Mouse (Mus musculus): ENCODE results near the gene A930004D18Rik. TPM values are rescaled to one million over a fixed set of nuclear protein-coding genes. Genes with fewer than 3 reads are reported as not detected.
A peak's percentile ranks its signal among the peaks of the same experiment; 100 is the strongest.

Gene A930004D18Rik
- 8.8 and 10.8 TPM in 2 replicates for polyA plus RNA-seq (2012; rRNA removed)
- polyA plus RNA-seq (2014; fragmentation: Nextera tagmentation; extraction: Ambion mirVana) = 13.0 and 14.2 TPM in 2 replicates

DNA sequence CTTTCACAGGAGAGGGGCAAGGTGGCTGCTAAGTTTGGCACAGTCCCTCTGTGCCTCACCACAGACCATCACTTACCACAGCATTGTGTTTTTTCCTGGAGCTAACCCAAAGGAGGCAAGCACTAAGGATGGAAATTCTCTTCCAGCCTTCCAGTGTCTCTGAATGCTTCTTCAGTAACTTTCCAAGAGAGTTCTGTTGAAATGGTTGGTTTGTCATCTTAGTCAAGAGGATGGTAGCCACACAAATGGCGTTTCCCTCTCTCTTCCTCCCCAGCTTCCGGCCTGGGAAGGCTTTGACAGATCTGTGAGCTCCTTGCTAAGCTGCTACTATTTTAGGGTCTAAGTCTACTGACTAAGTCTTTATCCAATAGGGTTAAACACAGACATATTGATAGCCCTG, at the start of gene A930004D18Rik:
Gene A930004D18Rik (minus strand): TSS at position 247 of the 400 bp plus-strand sequence.
- DNase-seq (ENCODE audit: low spot score) = no peak
- Histone ChIP-seq H3K36me3 (ENCODE audit: control insufficient read depth, insufficient read depth, low read length) (no peaks in the 10 kb centered on the region), H3K27me3 (ENCODE audit: control insufficient read depth, insufficient read depth, low read length) (no peaks in the 10 kb centered on the region), H3K27ac (replicated peaks; ENCODE audit: low read depth, low read length) (no peak within 1 kb of the TSS), H3K9ac (ENCODE audit: low read depth, low read length, severe bottlenecking) (no peak within 1 kb of the TSS), H3K4me3 (replicated peaks; ENCODE audit: low read length) (no peak within 1 kb of the TSS), H3K4me1 (ENCODE audit: control insufficient read depth, insufficient read depth, low read length) (peaks cover 34% of the 10 kb centered on the region), H3K4me2 (replicated peaks; ENCODE audit: low read depth, low read length, severe bottlenecking) (no peak within 1 kb of the TSS), H3K9me3 (ENCODE audit: control insufficient read depth, low read length) (no peaks in the 10 kb centered on the region)
- WGBS = 80% methylated on average over 2 of the region's 2 CpGs
- no peak for TF ChIP-seq POLR2A (IDR thresholded peaks at IDR 0.05; ENCODE audit: borderline replicate concordance, extremely low read depth, insufficient read depth, insufficient read length)
- no peak for ATAC-seq (ENCODE audit: low FRiP score, low read depth)

GRCm38 (mm10) chr2:18080182-18080860, 42.8 kb upstream of the A930004D18Rik start:
- ATAC-seq (ENCODE audit: low FRiP score, low read depth) = no peak
- Histone ChIP-seq H3K4me1 (ENCODE audit: control insufficient read depth, insufficient read depth, low read length) (no peaks in the 10 kb centered on the region), H3K36me3 (ENCODE audit: control insufficient read depth, insufficient read depth, low read length) (peaks cover 67% of the 10 kb centered on the region), H3K9me3 (ENCODE audit: control insufficient read depth, low read length) (no peaks in the 10 kb centered on the region), H3K27ac (replicated peaks; ENCODE audit: low read depth, low read length) (no peak overlapping the region), H3K4me3 (replicated peaks; ENCODE audit: low read length) (no peak overlapping the region), H3K27me3 (ENCODE audit: control insufficient read depth, insufficient read depth, low read length) (no peaks in the 10 kb centered on the region), H3K4me2 (replicated peaks; ENCODE audit: low read depth, low read length, severe bottlenecking) (no peak overlapping the region), H3K9ac (ENCODE audit: low read depth, low read length, severe bottlenecking) (no peak overlapping the region)
- no peak for DNase-seq (ENCODE audit: low spot score)
- no peak for TF ChIP-seq POLR2A (IDR thresholded peaks at IDR 0.05; ENCODE audit: borderline replicate concordance, extremely low read depth, insufficient read depth, insufficient read length)
- WGBS = 75% methylated on average over 2 of the region's 2 CpGs

GRCm38 (mm10) chr2:18071947-18072346, 34.4 kb upstream of the A930004D18Rik start:
- Histone ChIP-seq H3K4me1 (ENCODE audit: control insufficient read depth, insufficient read depth, low read length) (no peaks in the 10 kb centered on the region), H3K9ac (ENCODE audit: low read depth, low read length, severe bottlenecking) (no peak overlapping the region), H3K9me3 (ENCODE audit: control insufficient read depth, low read length) (no peaks in the 10 kb centered on the region), H3K4me3 (replicated peaks; ENCODE audit: low read length) (no peak overlapping the region), H3K4me2 (replicated peaks; ENCODE audit: low read depth, low read length, severe bottlenecking) (no peak overlapping the region), H3K27me3 (ENCODE audit: control insufficient read depth, insufficient read depth, low read length) (no peaks in the 10 kb centered on the region), H3K27ac (replicated peaks; ENCODE audit: low read depth, low read length) (no peak overlapping the region), H3K36me3 (ENCODE audit: control insufficient read depth, insufficient read depth, low read length) (peaks cover 61% of the 10 kb centered on the region)
- WGBS = 90% methylated on average over 2 of the region's 2 CpGs
- TF ChIP-seq POLR2A (IDR thresholded peaks at IDR 0.05; ENCODE audit: borderline replicate concordance, extremely low read depth, insufficient read depth, insufficient read length) = no peak
- ATAC-seq (ENCODE audit: low FRiP score, low read depth) = no peak
- no peak for DNase-seq (ENCODE audit: low spot score)

DNA sequence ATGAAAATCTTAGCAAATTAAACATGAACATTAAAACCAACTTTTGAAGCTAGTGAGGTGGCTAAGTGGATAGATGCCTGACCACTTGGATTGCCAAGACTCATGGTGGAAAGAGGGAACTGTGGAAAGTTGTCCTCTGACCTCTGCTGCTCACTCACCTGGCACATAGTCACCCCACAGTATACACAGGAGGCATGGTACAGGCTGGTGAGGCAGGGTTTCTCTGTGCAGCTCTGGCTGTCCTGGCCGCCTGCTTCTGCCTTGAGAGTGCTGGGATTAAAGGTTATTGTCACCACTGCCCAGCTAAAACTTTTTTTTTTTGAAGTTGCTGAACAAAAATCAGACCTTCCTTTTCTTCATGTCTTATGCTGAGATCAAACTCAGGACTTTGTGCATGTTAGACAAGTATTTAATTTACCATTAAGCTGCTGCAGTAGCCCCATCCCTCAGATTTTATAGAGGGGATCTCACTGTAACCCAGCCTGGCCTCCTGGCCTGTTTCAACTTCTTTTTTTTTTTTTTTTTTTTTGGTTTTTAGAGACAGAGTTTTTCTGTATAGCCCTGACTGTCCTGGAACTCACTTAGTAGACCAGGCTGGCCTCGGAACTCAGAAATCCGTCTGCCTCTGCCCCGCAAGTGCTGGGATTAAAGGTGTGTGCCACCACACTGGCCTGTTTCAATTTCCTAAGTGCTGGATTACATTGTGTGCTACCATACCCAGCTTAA, 30.7 kb upstream of the A930004D18Rik start:
- 90% methylated on average over 4 of the region's 4 CpGs for WGBS
- Histone ChIP-seq H3K27ac (replicated peaks; ENCODE audit: low read depth, low read length) (no peak overlapping the region), H3K4me3 (replicated peaks; ENCODE audit: low read length) (no peak overlapping the region)

GRCm38 (mm10) chr2:18066436-18066835, 28.9 kb upstream of the A930004D18Rik start:
- peak overlapping the region; percentile 86; the same call in 1 of the 2 replicates for H3K4me2 ChIP-seq (replicated peaks; ENCODE audit: low read depth, low read length, severe bottlenecking)

More for the DNA sequence above, 30.7 kb upstream of the A930004D18Rik start:
- no peak overlapping the region for H3K4me2 ChIP-seq (replicated peaks; ENCODE audit: low read depth, low read length, severe bottlenecking)
- no peaks in the 10 kb centered on the region for H3K27me3 ChIP-seq (ENCODE audit: control insufficient read depth, insufficient read depth, low read length)
- H3K9me3 ChIP-seq (ENCODE audit: control insufficient read depth, low read length) = no peaks in the 10 kb centered on the region
- H3K36me3 ChIP-seq (ENCODE audit: control insufficient read depth, insufficient read depth, low read length) = peaks cover 36% of the 10 kb centered on the region
- ATAC-seq (ENCODE audit: low FRiP score, low read depth) = no peak
- no peak for DNase-seq (ENCODE audit: low spot score)
- no peak overlapping the region for H3K9ac ChIP-seq (ENCODE audit: low read depth, low read length, severe bottlenecking)
- H3K4me1 ChIP-seq (ENCODE audit: control insufficient read depth, insufficient read depth, low read length) = peaks cover 4% of the 10 kb centered on the region
- TF ChIP-seq POLR2A (IDR thresholded peaks at IDR 0.05; ENCODE audit: borderline replicate concordance, extremely low read depth, insufficient read depth, insufficient read length) = no peak

More at GRCm38 (mm10) chr2:18066436-18066835, 28.9 kb upstream of the A930004D18Rik start:
- no peak for TF ChIP-seq POLR2A (IDR thresholded peaks at IDR 0.05; ENCODE audit: borderline replicate concordance, extremely low read depth, insufficient read depth, insufficient read length)
- Histone ChIP-seq H3K36me3 (ENCODE audit: control insufficient read depth, insufficient read depth, low read length) (peaks cover 21% of the 10 kb centered on the region), H3K4me3 (replicated peaks; ENCODE audit: low read length) (no peak overlapping the region), H3K9ac (ENCODE audit: low read depth, low read length, severe bottlenecking) (no peak overlapping the region), H3K27me3 (ENCODE audit: control insufficient read depth, insufficient read depth, low read length) (no peaks in the 10 kb centered on the region), H3K4me1 (ENCODE audit: control insufficient read depth, insufficient read depth, low read length) (peaks cover 4% of the 10 kb centered on the region), H3K27ac (replicated peaks; ENCODE audit: low read depth, low read length) (no peak overlapping the region), H3K9me3 (ENCODE audit: control insufficient read depth, low read length) (no peaks in the 10 kb centered on the region)
- no peak for ATAC-seq (ENCODE audit: low FRiP score, low read depth)
- no peak for DNase-seq (ENCODE audit: low spot score)
